Mouse (Mus musculus): ENCODE measurements around the gene Il9. TPM values are rescaled to one million over a fixed set of nuclear protein-coding genes. Genes with fewer than 3 reads are reported as not detected.

Il9 gene
- polyA plus RNA-seq, 1 experiment from 2014 or later: not detected

- no peaks in the 10 kb centered on the region; the same call in 1 of the 2 replicates for H3K27me3 ChIP-seq
- 74% methylated on average over 6 of the region's 6 CpGs for WGBS
- H3K4me2 ChIP-seq: no peak overlapping the region
- no peak for ATAC-seq (ENCODE audit: borderline replicate concordance, extremely low read depth, low FRiP score, low TSS enrichment)
- no peak overlapping the region for H3K4me3 ChIP-seq
- no peak overlapping the region for H3K27ac ChIP-seq
- H3K4me1 ChIP-seq: peaks cover 8% of the 10 kb centered on the region; the same call in 1 of the 2 replicates
- H3K9ac ChIP-seq: no peak overlapping the region
- H3K36me3 ChIP-seq: no peaks in the 10 kb centered on the region
- no peaks in the 10 kb centered on the region for H3K9me3 ChIP-seq
Observed at GRCm38 (mm10) chr13:56471211-56471610, 10.8 kb downstream of the Il9 start.

- Histone ChIP-seq H3K4me2 (no peak overlapping the region), H3K27me3 (no peaks in the 10 kb centered on the region), H3K9ac (no peak overlapping the region), H3K9me3 (no peaks in the 10 kb centered on the region), H3K4me1 (peaks cover 8% of the 10 kb centered on the region; the same call in 1 of the 2 replicates), H3K4me3 (no peak overlapping the region), H3K27ac (no peak overlapping the region), H3K36me3 (no peaks in the 10 kb centered on the region)
- ATAC-seq (ENCODE audit: borderline replicate concordance, extremely low read depth, low FRiP score, low TSS enrichment): no peak
- 81% methylated on average over 4 of the region's 4 CpGs for WGBS
Observed at GRCm38 (mm10) chr13:56468536-56468935, 13.5 kb downstream of the Il9 start.

- H3K4me3 ChIP-seq: no peak overlapping the region
- no peak overlapping the region for H3K27ac ChIP-seq
- no peak overlapping the region for H3K4me2 ChIP-seq
- ATAC-seq (ENCODE audit: borderline replicate concordance, extremely low read depth, low FRiP score, low TSS enrichment): no peak
- H3K9ac ChIP-seq: no peak overlapping the region
- peaks cover 8% of the 10 kb centered on the region; the same call in 1 of the 2 replicates for H3K4me1 ChIP-seq
- no peaks in the 10 kb centered on the region for H3K27me3 ChIP-seq
- no peaks in the 10 kb centered on the region for H3K9me3 ChIP-seq
- no peaks in the 10 kb centered on the region for H3K36me3 ChIP-seq
- 90% methylated on average over 7 of the region's 7 CpGs for WGBS
Observed at GRCm38 (mm10) chr13:56467786-56468185, 14.3 kb downstream of the Il9 start.

GRCm38 (mm10) chr13:56463750-56464149, 18.3 kb downstream of the Il9 start:
- WGBS: 71% methylated on average over 6 of the region's 6 CpGs
- no peak for ATAC-seq (ENCODE audit: borderline replicate concordance, extremely low read depth, low FRiP score, low TSS enrichment)
- H3K9me3 ChIP-seq: no peaks in the 10 kb centered on the region

GRCm38 (mm10) chr13:56463261-56463660, 18.8 kb downstream of the Il9 start:
- no peaks in the 10 kb centered on the region for H3K27me3 ChIP-seq
- H3K9ac ChIP-seq: no peak overlapping the region
- H3K4me2 ChIP-seq: no peak overlapping the region
- no peaks in the 10 kb centered on the region for H3K36me3 ChIP-seq
- no peaks in the 10 kb centered on the region for H3K9me3 ChIP-seq
- H3K4me1 ChIP-seq: no peaks in the 10 kb centered on the region
- H3K4me3 ChIP-seq: no peak overlapping the region
- WGBS: 88% methylated on average over 7 of the region's 7 CpGs
- H3K27ac ChIP-seq: no peak overlapping the region
- no peak for ATAC-seq (ENCODE audit: borderline replicate concordance, extremely low read depth, low FRiP score, low TSS enrichment)

More at GRCm38 (mm10) chr13:56463750-56464149, 18.3 kb downstream of the Il9 start:
- Histone ChIP-seq H3K4me2 (no peak overlapping the region), H3K36me3 (no peaks in the 10 kb centered on the region), H3K9ac (no peak overlapping the region), H3K4me1 (no peaks in the 10 kb centered on the region), H3K27ac (no peak overlapping the region), H3K4me3 (no peak overlapping the region), H3K27me3 (no peaks in the 10 kb centered on the region)

- Histone ChIP-seq H3K27me3 (no peaks in the 10 kb centered on the region), H3K27ac (no peak overlapping the region), H3K4me1 (no peaks in the 10 kb centered on the region), H3K4me3 (no peak overlapping the region), H3K9ac (no peak overlapping the region), H3K4me2 (no peak overlapping the region), H3K36me3 (no peaks in the 10 kb centered on the region), H3K9me3 (no peaks in the 10 kb centered on the region)
- no peak for ATAC-seq (ENCODE audit: borderline replicate concordance, extremely low read depth, low FRiP score, low TSS enrichment)
- 80% methylated on average over 4 of the region's 4 CpGs for WGBS
Observed at GRCm38 (mm10) chr13:56462791-56463190, 19.3 kb downstream of the Il9 start.

GRCm38 (mm10) chr13:56461460-56461859, 20.6 kb downstream of the Il9 start:
- H3K4me3 ChIP-seq: no peak overlapping the region
- H3K27me3 ChIP-seq: no peaks in the 10 kb centered on the region
- no peaks in the 10 kb centered on the region for H3K4me1 ChIP-seq
- H3K36me3 ChIP-seq: no peaks in the 10 kb centered on the region
- ATAC-seq (ENCODE audit: borderline replicate concordance, extremely low read depth, low FRiP score, low TSS enrichment): no peak
- H3K9ac ChIP-seq: no peak overlapping the region
- no peak overlapping the region for H3K27ac ChIP-seq
- H3K9me3 ChIP-seq: no peaks in the 10 kb centered on the region
- 67% methylated on average over 4 of the region's 4 CpGs for WGBS
- no peak overlapping the region for H3K4me2 ChIP-seq

- Histone ChIP-seq H3K4me1 (no peaks in the 10 kb centered on the region), H3K27ac (no peak overlapping the region), H3K27me3 (no peaks in the 10 kb centered on the region), H3K4me2 (no peak overlapping the region), H3K9ac (no peak overlapping the region), H3K4me3 (no peak overlapping the region), H3K36me3 (no peaks in the 10 kb centered on the region), H3K9me3 (no peaks in the 10 kb centered on the region)
- ATAC-seq (ENCODE audit: borderline replicate concordance, extremely low read depth, low FRiP score, low TSS enrichment): no peak
- 49% methylated on average over 9 of the region's 9 CpGs for WGBS
Observed at GRCm38 (mm10) chr13:56458001-56458400, 24.0 kb downstream of the Il9 start.

- Histone ChIP-seq H3K27ac (no peak overlapping the region), H3K4me1 (0 out of 2 replicates have a peak, but pooled peaks cover 3% of the 10 kb centered on the region), H3K4me2 (no peak overlapping the region), H3K9me3 (no peaks in the 10 kb centered on the region), H3K4me3 (no peak overlapping the region), H3K9ac (no peak overlapping the region), H3K36me3 (no peaks in the 10 kb centered on the region), H3K27me3 (no peaks in the 10 kb centered on the region)
- ATAC-seq (ENCODE audit: borderline replicate concordance, extremely low read depth, low FRiP score, low TSS enrichment): no peak
- 68% methylated on average over 8 of the region's 8 CpGs for WGBS
Observed at GRCm38 (mm10) chr13:56450035-56450434, 32.0 kb downstream of the Il9 start.

GRCm38 (mm10) chr13:56449239-56450030, 32.6 kb downstream of the Il9 start:
- H3K27ac ChIP-seq: no peak overlapping the region
- H3K4me1 ChIP-seq: 0 out of 2 replicates have a peak, but pooled peaks cover 3% of the 10 kb centered on the region
- no peak overlapping the region for H3K4me3 ChIP-seq
- no peak overlapping the region for H3K4me2 ChIP-seq
- H3K9ac ChIP-seq: no peak overlapping the region
- H3K9me3 ChIP-seq: no peaks in the 10 kb centered on the region
- no peaks in the 10 kb centered on the region for H3K27me3 ChIP-seq
- ATAC-seq (ENCODE audit: borderline replicate concordance, extremely low read depth, low FRiP score, low TSS enrichment): no peak
- no peaks in the 10 kb centered on the region for H3K36me3 ChIP-seq
- 55% methylated on average over 10 of the region's 10 CpGs for WGBS

GRCm38 (mm10) chr13:56444996-56445395, 37.0 kb downstream of the Il9 start:
- Histone ChIP-seq H3K4me1 (0 out of 2 replicates have a peak, but pooled peaks cover 3% of the 10 kb centered on the region), H3K4me3 (no peak overlapping the region), H3K9me3 (no peaks in the 10 kb centered on the region), H3K27me3 (peaks cover 11% of the 10 kb centered on the region), H3K27ac (no peak overlapping the region), H3K9ac (no peak overlapping the region), H3K36me3 (no peaks in the 10 kb centered on the region), H3K4me2 (no peak overlapping the region)
- WGBS: 77% methylated on average over 6 of the region's 6 CpGs
- no peak for ATAC-seq (ENCODE audit: borderline replicate concordance, extremely low read depth, low FRiP score, low TSS enrichment)

GRCm38 (mm10) chr13:56444112-56444511, 37.9 kb downstream of the Il9 start:
- no peak overlapping the region for H3K27ac ChIP-seq
- WGBS: 81% methylated on average over 3 of the region's 3 CpGs
- no peak for ATAC-seq (ENCODE audit: borderline replicate concordance, extremely low read depth, low FRiP score, low TSS enrichment)
- peaks cover 20% of the 10 kb centered on the region for H3K27me3 ChIP-seq
- no peaks in the 10 kb centered on the region for H3K4me1 ChIP-seq
- H3K36me3 ChIP-seq: no peaks in the 10 kb centered on the region
- no peak overlapping the region for H3K4me2 ChIP-seq
- H3K9me3 ChIP-seq: no peaks in the 10 kb centered on the region
- no peak overlapping the region for H3K9ac ChIP-seq
- H3K4me3 ChIP-seq: no peak overlapping the region
